Mouse (Mus musculus) cortical plate, adult 2 months (tissue): ENCODE measurements around the gene Gm14327.
"Not testable (repeated sequence)": the region's sequence is repeated elsewhere in the genome, so short reads cannot be mapped to it uniquely, and the experiment has no call there.

Experiments used
- CTCF ChIP-seq: fragments of 200-500 bp; IDR thresholded peaks from 2 replicates; pipeline ENCODE4 v1.5.1; 2011; ENCODE audit warnings: mild to moderate bottlenecking, control low read depth, low read length; ENCODE audit not compliant: insufficient read depth; ENCODE audit errors: extremely low read depth
- POLR2A ChIP-seq: fragments of 200-500 bp; IDR thresholded peaks from 2 replicates; pipeline ENCODE4 v1.6.1; 2011; ENCODE audit warnings: mild to moderate bottlenecking, low read length, control low read depth; ENCODE audit not compliant: insufficient read depth; ENCODE audit errors: extremely low read depth

DNA sequence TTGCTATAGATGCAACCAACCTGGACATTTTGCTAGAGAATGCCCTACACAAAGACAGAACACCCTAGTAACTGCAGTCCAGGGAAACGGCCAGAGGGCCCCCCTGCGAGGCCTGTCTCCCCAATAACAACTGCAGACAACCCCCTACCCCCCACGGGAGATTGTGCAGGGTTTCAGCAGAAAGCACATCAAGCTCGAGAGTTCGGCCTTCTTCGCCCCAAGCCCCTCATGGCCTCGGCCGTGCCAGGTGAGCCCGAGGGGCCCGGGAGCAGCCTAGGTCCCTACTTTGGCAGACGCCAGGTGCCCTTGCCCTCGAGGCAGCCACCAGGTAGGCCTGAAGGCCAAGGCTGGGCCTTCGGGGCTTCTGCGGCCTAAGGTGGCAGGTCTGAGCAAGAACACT, 9.2 kb upstream of the Gm14327 start:
- TF ChIP-seq CTCF, POLR2A: not testable (repeated sequence)
